Mouse (Mus musculus): Measurements from ENCODE around the gene Cfap54.
A peak's percentile ranks its signal among the peaks of the same experiment; 100 is the strongest.

The Cfap54 gene

GRCm38 (mm10) chr10:93095827-93096226 is 14.4 kb upstream of the Cfap54 start:
- no peak for DNase-seq

- DNase-seq = no peak
Measured at GRCm38 (mm10) chr10:93094957-93095580, 13.7 kb upstream of the Cfap54 start.

- no peak for DNase-seq
Measured at GRCm38 (mm10) chr10:93091928-93092327, 10.5 kb upstream of the Cfap54 start.

GRCm38 (mm10) chr10:93090241-93090640 is 8.8 kb upstream of the Cfap54 start:
- no peak for DNase-seq

GRCm38 (mm10) chr10:93088396-93089048 is 7.1 kb upstream of the Cfap54 start:
- no peak for DNase-seq

GRCm38 (mm10) chr10:93087504-93087903 is 6.1 kb upstream of the Cfap54 start:
- no peak for DNase-seq

GRCm38 (mm10) chr10:93083963-93084340 is 2.5 kb upstream of the Cfap54 start:
- no peak for DNase-seq

GRCm38 (mm10) chr10:93083198-93083962 is 2.0 kb upstream of the Cfap54 start:
- no peak for DNase-seq

GRCm38 (mm10) chr10:93079486-93079885 is 1.9 kb downstream of the Cfap54 start:
- DNase-seq = no peak

GRCm38 (mm10) chr10:93077935-93078479 is 3.4 kb downstream of the Cfap54 start:
- DNase-seq = no peak

GRCm38 (mm10) chr10:93076376-93076775 is 5.0 kb downstream of the Cfap54 start:
- no peak for DNase-seq

- no peak for DNase-seq
Measured at GRCm38 (mm10) chr10:93075856-93076255, 5.6 kb downstream of the Cfap54 start.

GRCm38 (mm10) chr10:93072769-93073168 is 8.6 kb downstream of the Cfap54 start:
- no peak for DNase-seq

- no peak for DNase-seq
Measured at GRCm38 (mm10) chr10:93071753-93072152, 9.7 kb downstream of the Cfap54 start.

- DNase-seq = peak; percentile 58
Measured at GRCm38 (mm10) chr10:93070121-93070898, 11.1 kb downstream of the Cfap54 start.

- DNase-seq = no peak
Measured at GRCm38 (mm10) chr10:93069721-93070120, 11.7 kb downstream of the Cfap54 start.

GRCm38 (mm10) chr10:93069041-93069679 is 12.3 kb downstream of the Cfap54 start:
- DNase-seq = peak; percentile 70

GRCm38 (mm10) chr10:93064973-93065372 is 16.4 kb downstream of the Cfap54 start:
- DNase-seq = no peak

- DNase-seq = peak; percentile 36
Measured at GRCm38 (mm10) chr10:93063576-93063975, 17.8 kb downstream of the Cfap54 start.

GRCm38 (mm10) chr10:93062395-93062794 is 19.0 kb downstream of the Cfap54 start:
- no peak for DNase-seq

GRCm38 (mm10) chr10:93053867-93054266 is 27.6 kb downstream of the Cfap54 start:
- no peak for DNase-seq

- no peak for DNase-seq
Measured at GRCm38 (mm10) chr10:93053315-93053714, 28.1 kb downstream of the Cfap54 start.
